Mouse (Mus musculus) intestine, postnatal 0 days (tissue): ENCODE measurements around the gene Dedd. TPM values are rescaled to one million over a fixed set of nuclear protein-coding genes. Genes with fewer than 3 reads are reported as not detected.
A peak's percentile ranks its signal among the peaks of the same experiment; 100 is the strongest.

Source experiments
- ATAC-seq: fragments of 200-750 bp; cut with Nextera tagmentation; 2 replicates; pipeline ENCODE4 v1.8.0; 2017; ENCODE audit warnings: mild to moderate bottlenecking, moderate TSS enrichment, moderate library complexity
- H3K27ac ChIP-seq: fragments of 300-500 bp; sonication (generic); 2 replicates; pipeline ENCODE4 v1.5.1; 2014; ENCODE audit warnings: mild to moderate bottlenecking, low read depth, low read length, moderate library complexity
- H3K27me3 ChIP-seq: fragments of 300-500 bp; sonication (generic); replicated peaks from 2 replicates; pipeline ENCODE4 v1.6.1; 2014; ENCODE audit warnings: low read length, mixed read lengths; ENCODE audit not compliant: control insufficient read depth, insufficient read depth
- H3K36me3 ChIP-seq: fragments of 300-500 bp; sonication (generic); 2 replicates; pipeline ENCODE4 v1.6.1; 2014; ENCODE audit warnings: mild to moderate bottlenecking, moderate library complexity; ENCODE audit not compliant: control insufficient read depth, insufficient read depth
- H3K4me1 ChIP-seq: fragments of 300-500 bp; sonication (generic); replicated peaks from 2 replicates; pipeline ENCODE4 v1.6.1; 2014; ENCODE audit warnings: antibody characterized with exemption, low read length, mixed read lengths; ENCODE audit not compliant: control insufficient read depth, insufficient read depth
- H3K4me2 ChIP-seq: fragments of 300-500 bp; sonication (generic); replicated peaks from 2 replicates; pipeline ENCODE4 v1.6.1; 2014; ENCODE audit warnings: low read depth, mild to moderate bottlenecking, moderate library complexity
- H3K4me3 ChIP-seq: fragments of 300-500 bp; sonication (generic); 2 replicates; pipeline ENCODE4 v1.5.1; 2014; ENCODE audit warnings: low read depth, low read length
- H3K9ac ChIP-seq: fragments of 300-500 bp; sonication (generic); 2 replicates; pipeline ENCODE4 v1.6.1; 2014; ENCODE audit warnings: mild to moderate bottlenecking, low read depth, low read length
- H3K9me3 ChIP-seq: fragments of 300-500 bp; sonication (generic); 2 replicates; pipeline ENCODE4 v1.6.1; 2016; ENCODE audit warnings: mixed run types; ENCODE audit not compliant: control insufficient read depth
- CTCF ChIP-seq: sonication (generic); IDR thresholded peaks from 2 replicates; pipeline ENCODE4 v1.5.1; 2016; ENCODE audit warnings: low read depth, mild to moderate bottlenecking, control low read depth, antibody characterized with exemption, moderate library complexity
- WGBS: fragments of 180-500 bp; shearing (Covaris S2); extraction: QIAGEN DNeasy Blood & Tissue Kit; methylation state at CpG from one replicate; pipeline ENCODE4 v1.1.7; 2014; 5-methylcytosine and 5-hydroxymethylcytosine counted together
- polyA plus RNA-seq: library from polyadenylated mRNA; unstranded; fragments of >200 nt; fragmentation: Nextera tagmentation; extraction: Ambion mirVana; gene quantifications from 2 replicates; pipeline ENCODE4 v1.2.1, GENCODE M21; 2015

The Dedd gene
- polyA plus RNA-seq, 1 experiment from 2014 or later: 28.1 TPM

GRCm38 (mm10) chr1:171360656-171361055 lies 31.7 kb downstream of the Dedd start, which contains the start of gene Klhdc9:
Gene Klhdc9 (minus strand): TSS chr1:171360798.
- ATAC-seq: peak; percentile 93
- TF ChIP-seq CTCF: no peak
- peak within 1 kb of the TSS; percentile 50; the same call in 1 of the 2 replicates for H3K27ac ChIP-seq

GRCm38 (mm10) chr1:171361106-171362103 lies 32.5 kb downstream of the Dedd start:
- Histone ChIP-seq H3K4me1 (peaks cover 6% of the 10 kb centered on the region; the same call in 1 of the 2 replicates), H3K27ac (peak overlapping the region; percentile 50; the same call in 1 of the 2 replicates), H3K9ac (peak overlapping the region; percentile 45; the same call in 1 of the 2 replicates), H3K36me3 (peaks cover 18% of the 10 kb centered on the region), H3K4me3 (peak overlapping the region; percentile 54), H3K9me3 (no peaks in the 10 kb centered on the region), H3K27me3 (no peaks in the 10 kb centered on the region), H3K4me2 (peak overlapping the region; percentile 79)
- peak; percentile 76 for ATAC-seq
- 30% methylated on average over 16 of the region's 16 CpGs for WGBS
- peak; percentile 97 for TF ChIP-seq CTCF

More at GRCm38 (mm10) chr1:171360656-171361055, 31.7 kb downstream of the Dedd start, which contains the start of gene Klhdc9:
- peaks cover 19% of the 10 kb centered on the region for H3K36me3 ChIP-seq
- WGBS: 3% methylated on average over 21 of the region's 21 CpGs
- H3K4me3 ChIP-seq: peak within 1 kb of the TSS; percentile 54
- no peaks in the 10 kb centered on the region for H3K27me3 ChIP-seq
- peak within 1 kb of the TSS; percentile 45; the same call in 1 of the 2 replicates for H3K9ac ChIP-seq
- no peaks in the 10 kb centered on the region for H3K9me3 ChIP-seq
- H3K4me1 ChIP-seq: peaks cover 6% of the 10 kb centered on the region; the same call in 1 of the 2 replicates
- H3K4me2 ChIP-seq: peak within 1 kb of the TSS; percentile 79

- WGBS: 49% methylated on average over 7 of the region's 7 CpGs
- Histone ChIP-seq H3K27me3 (no peaks in the 10 kb centered on the region), H3K4me1 (no peaks in the 10 kb centered on the region), H3K4me3 (no peak overlapping the region), H3K27ac (no peak overlapping the region), H3K9ac (no peak overlapping the region), H3K36me3 (no peaks in the 10 kb centered on the region), H3K4me2 (no peak overlapping the region), H3K9me3 (no peaks in the 10 kb centered on the region)
- ATAC-seq: no peak
- no peak for TF ChIP-seq CTCF
Observed at GRCm38 (mm10) chr1:171365934-171366333, 37.0 kb downstream of the Dedd start.

- peak; percentile 72 for ATAC-seq
- Histone ChIP-seq H3K9me3 (no peaks in the 10 kb centered on the region), H3K4me1 (no peaks in the 10 kb centered on the region), H3K27ac (no peak within 1 kb of the TSS), H3K36me3 (no peaks in the 10 kb centered on the region), H3K4me2 (peak within 1 kb of the TSS; percentile 55), H3K9ac (no peak within 1 kb of the TSS), H3K27me3 (no peaks in the 10 kb centered on the region), H3K4me3 (no peak within 1 kb of the TSS)
- WGBS: 22% methylated on average over 19 of the region's 20 CpGs
- no peak for TF ChIP-seq CTCF
Observed at GRCm38 (mm10) chr1:171369845-171370556, 41.1 kb downstream of the Dedd start, which contains the start of gene Nectin4. Gene Nectin4 (plus strand): TSS chr1:171370099.

GRCm38 (mm10) chr1:171372880-171373279 lies 43.9 kb downstream of the Dedd start:
- ATAC-seq: no peak
- no peaks in the 10 kb centered on the region for H3K27me3 ChIP-seq
- no peak overlapping the region for H3K4me3 ChIP-seq
- no peak overlapping the region for H3K27ac ChIP-seq
- TF ChIP-seq CTCF: no peak
- H3K4me1 ChIP-seq: peaks cover 4% of the 10 kb centered on the region; the same call in 1 of the 2 replicates
- H3K36me3 ChIP-seq: no peaks in the 10 kb centered on the region
- no peak overlapping the region for H3K4me2 ChIP-seq
- H3K9ac ChIP-seq: no peak overlapping the region
- no peaks in the 10 kb centered on the region for H3K9me3 ChIP-seq
- 58% methylated on average over 3 of the region's 3 CpGs for WGBS
